Mouse (Mus musculus) R1 (cell line): ENCODE results near the gene Ccdc125.

ENCODE experiments used
- DNase-seq: peaks from one replicate; pipeline ENCODE4 v3.0.0-alpha.2; 2018; ENCODE audit warnings: low read depth, low spot score

Ccdc125 gene

GRCm38 (mm10) chr13:100669291-100670022, at the start of gene Ccdc125:
Ccdc125 (plus strand) TSS chr13:100669717.
- DNase-seq, result peak; percentile 67

- no peak for DNase-seq
Observed at GRCm38 (mm10) chr13:100622241-100622640, 47.3 kb upstream of the Ccdc125 start.

GRCm38 (mm10) chr13:100634106-100634691, 35.3 kb upstream of the Ccdc125 start:
- no peak for DNase-seq

- DNase-seq, result no peak
Observed at GRCm38 (mm10) chr13:100642471-100643209, 26.9 kb upstream of the Ccdc125 start.

GRCm38 (mm10) chr13:100648223-100648622, 21.3 kb upstream of the Ccdc125 start:
- DNase-seq, result no peak

- DNase-seq, result peak; percentile 93
Observed at GRCm38 (mm10) chr13:100650550-100651438, 18.7 kb upstream of the Ccdc125 start, which contains the start of the genes Ak6 and Rad17. Ak6 (plus strand) TSS chr13:100650979. Rad17 (minus strand) TSS chr13:100651051.

GRCm38 (mm10) chr13:100651439-100652186, 17.9 kb upstream of the Ccdc125 start, which contains the start of gene Taf9:
Taf9 (plus strand) TSS chr13:100651579.
- no peak for DNase-seq

GRCm38 (mm10) chr13:100658091-100658490, 11.4 kb upstream of the Ccdc125 start:
- no peak for DNase-seq

GRCm38 (mm10) chr13:100659864-100660456, 9.6 kb upstream of the Ccdc125 start:
- DNase-seq, result peak; percentile 81

GRCm38 (mm10) chr13:100670181-100670741, 744 bp downstream of the Ccdc125 start:
- DNase-seq, result no peak

- no peak for DNase-seq
Observed at GRCm38 (mm10) chr13:100675936-100676635, 6.6 kb downstream of the Ccdc125 start.

GRCm38 (mm10) chr13:100681615-100682014, 12.1 kb downstream of the Ccdc125 start:
- no peak for DNase-seq

- DNase-seq, result no peak
Observed at GRCm38 (mm10) chr13:100682837-100683236, 13.3 kb downstream of the Ccdc125 start.

- DNase-seq, result peak; percentile 75
Observed at GRCm38 (mm10) chr13:100684355-100684754, 14.8 kb downstream of the Ccdc125 start.

GRCm38 (mm10) chr13:100687513-100687912, 18.0 kb downstream of the Ccdc125 start:
- peak; percentile 79 for DNase-seq

GRCm38 (mm10) chr13:100697541-100697940, 28.0 kb downstream of the Ccdc125 start:
- no peak for DNase-seq

GRCm38 (mm10) chr13:100698866-100699265, 29.3 kb downstream of the Ccdc125 start:
- DNase-seq, result no peak

GRCm38 (mm10) chr13:100703468-100703867, 34.0 kb downstream of the Ccdc125 start:
- peak; percentile 59 for DNase-seq

- DNase-seq, result no peak
Observed at GRCm38 (mm10) chr13:100706206-100706605, 36.7 kb downstream of the Ccdc125 start.
